Mouse (Mus musculus) left cerebral cortex, adult 8-10 months (tissue): ENCODE data around the gene 4931428F04Rik. TPM values are rescaled to one million over a fixed set of nuclear protein-coding genes. Genes with fewer than 3 reads are reported as not detected.

Source experiments
- DNase-seq, 2 experiments: peaks; one replicate each; pipeline ENCODE4 v3.0.0; 2022; ENCODE audit warnings: low spot score in 2 of 2
- total RNA-seq, 4 experiments: library from RNA; stranded (reverse); gene quantifications; 2 replicates each; pipeline ENCODE4 v1.2.4; 2022

Gene 4931428F04Rik
- total RNA-seq, 4 experiments from 2014 or later = 22.0 to 26.7 (median 24.2) TPM

DNA sequence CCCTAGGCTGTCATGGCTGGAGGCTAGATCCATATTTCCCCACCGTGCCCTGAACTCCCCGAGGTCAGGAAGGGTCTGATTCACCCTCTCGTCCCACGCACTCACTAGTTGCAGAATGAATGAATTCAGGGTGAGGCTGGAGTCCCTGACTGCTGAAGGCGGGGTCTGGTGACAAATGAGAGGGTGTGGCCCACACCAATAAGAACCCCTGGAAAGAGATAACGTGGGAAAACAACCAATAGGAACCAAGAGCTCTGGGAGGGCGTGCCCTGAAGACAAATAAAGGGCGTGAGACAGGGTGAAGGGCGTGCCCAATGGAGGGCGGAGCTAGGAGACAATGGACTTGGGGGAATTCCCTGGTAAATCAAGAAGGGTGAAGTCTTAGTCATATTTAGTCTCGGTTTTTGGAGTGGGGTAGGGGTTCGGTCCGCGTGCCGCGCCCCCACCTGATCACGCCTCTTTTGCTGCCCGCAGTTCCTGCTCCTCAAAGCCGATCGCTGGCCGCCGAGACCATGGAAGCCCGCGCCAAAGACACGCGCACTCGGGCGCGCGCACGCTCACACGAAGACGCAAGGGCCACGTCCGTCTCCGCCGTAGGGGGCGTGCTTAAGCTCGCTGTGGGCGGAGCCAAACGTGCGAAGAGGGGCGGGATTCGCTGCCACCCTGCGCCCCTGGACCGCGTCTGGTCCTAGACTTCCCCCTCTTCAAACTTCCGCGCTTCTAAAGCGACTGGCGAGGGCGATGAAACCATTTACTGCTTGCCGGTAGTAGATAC, 519 bp downstream of the 4931428F04Rik start:
- peak; percentile 92 to 93 for DNase-seq

DNA sequence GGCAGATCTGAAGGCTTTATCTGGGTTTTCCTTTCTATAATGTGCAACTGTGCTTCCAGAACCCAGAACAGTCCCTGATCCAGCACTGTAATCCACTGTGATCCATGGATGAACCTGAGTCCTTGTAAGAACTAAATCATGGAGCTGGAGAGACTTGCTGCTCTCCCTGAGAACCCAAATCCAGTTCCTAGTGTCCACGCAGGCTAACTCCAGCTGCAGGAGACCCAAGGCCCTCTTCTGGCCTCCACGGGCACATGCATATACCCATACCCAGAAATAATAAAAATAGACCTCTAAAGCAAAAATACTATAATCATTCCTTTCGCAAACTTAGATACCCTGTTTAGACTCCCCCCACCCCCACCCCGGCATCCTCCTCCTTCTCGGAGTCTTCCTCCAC, 1.4 kb downstream of the 4931428F04Rik start:
- DNase-seq = no peak

DNA sequence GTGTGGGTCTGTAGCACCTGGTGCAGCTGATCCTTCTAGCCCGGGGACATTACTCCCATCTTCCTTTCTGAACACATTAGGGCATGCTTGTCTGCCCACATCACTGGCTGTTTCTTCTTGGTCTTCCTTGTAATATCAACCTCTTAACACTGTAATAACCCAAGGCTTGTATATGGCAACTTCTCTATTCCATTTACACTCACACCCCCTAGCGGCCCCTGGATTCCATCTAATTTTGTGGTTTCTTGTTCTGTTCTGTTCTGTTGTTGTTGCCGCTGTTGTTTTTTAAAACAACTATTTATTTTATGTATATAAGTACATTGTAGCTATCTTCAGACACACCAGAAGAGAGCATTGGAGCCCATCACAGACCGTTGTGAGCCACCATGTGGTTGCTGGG, 2.8 kb downstream of the 4931428F04Rik start:
- no peak for DNase-seq

DNA sequence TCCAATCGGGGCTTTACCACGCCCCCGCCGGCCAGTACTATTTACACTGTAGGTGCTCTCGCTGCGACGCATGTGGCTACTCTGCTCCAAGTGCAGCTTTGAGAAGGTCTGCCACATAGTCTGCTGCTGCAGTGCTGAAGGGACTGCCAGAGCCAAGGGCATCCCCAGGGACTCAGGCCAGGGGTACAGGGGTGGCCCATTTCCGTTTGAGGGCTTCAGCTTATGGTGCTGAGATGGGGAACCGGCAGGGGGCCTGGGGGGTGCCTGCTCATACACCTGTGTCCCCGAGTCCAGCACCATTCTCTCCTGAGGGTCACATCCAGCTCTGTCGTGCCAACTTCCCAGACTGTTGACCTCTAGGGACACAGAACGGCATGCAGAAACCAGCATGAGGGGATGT, 4.2 kb downstream of the 4931428F04Rik start:
- DNase-seq = no peak

DNA sequence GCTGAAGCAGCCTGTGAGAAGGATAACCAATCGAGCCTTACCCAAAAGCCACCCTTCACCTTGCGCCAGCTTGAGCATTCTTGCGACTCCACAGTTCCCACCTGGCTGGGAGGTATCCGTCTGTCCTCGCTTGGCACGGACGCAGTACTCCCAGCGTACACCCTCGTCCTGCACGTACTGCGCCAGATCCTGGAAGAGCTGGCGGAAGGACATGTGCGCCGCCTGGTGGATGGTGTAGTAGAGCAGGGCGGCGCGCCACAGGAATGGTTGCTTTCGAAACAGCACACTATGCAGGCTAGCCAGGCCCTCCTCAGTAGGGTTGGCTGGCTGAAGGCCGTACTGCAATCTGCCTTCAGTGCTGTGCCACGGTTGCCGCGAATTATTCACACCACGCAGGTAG, 6.6 kb downstream of the 4931428F04Rik start:
- no peak for DNase-seq

DNA sequence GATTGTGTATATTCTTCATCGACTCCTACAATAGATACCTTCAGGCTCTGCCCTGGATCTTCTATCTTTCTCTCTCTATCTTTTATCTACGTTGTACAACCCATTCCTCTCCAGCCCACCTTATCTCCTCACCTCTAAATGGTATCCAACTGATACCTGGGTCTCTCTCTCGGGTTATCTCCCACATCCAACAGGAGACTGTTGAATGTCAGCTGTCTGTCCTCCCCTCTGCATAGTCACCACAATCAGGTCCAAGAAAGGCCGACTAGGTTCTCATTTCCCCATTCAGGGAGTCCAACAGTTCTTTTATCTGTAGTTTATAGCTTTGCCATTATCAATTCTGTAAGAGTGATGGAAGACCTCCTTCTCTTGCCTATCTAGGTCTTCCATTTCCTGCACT, 7.4 kb downstream of the 4931428F04Rik start:
- DNase-seq = no peak

DNA sequence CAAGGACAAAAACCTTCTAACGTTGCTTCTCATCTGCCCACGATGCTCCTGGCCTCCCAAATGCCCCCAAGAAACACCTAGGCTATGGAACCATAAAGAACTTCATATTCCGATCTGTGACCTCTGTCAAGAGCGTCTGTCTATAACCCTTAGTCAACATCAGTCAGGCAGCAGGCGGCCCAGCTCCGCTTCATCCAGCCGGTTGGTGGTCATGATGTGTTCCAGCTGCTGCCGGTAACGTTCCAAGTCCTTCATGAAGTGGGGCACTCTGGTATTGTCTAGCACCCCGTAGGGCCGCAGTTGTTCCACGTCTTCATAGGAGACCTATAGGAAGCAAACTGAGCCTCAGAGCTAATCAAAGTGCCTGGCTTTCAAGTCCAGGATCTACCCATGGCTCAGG, 7.8 kb downstream of the 4931428F04Rik start:
- DNase-seq = no peak

DNA sequence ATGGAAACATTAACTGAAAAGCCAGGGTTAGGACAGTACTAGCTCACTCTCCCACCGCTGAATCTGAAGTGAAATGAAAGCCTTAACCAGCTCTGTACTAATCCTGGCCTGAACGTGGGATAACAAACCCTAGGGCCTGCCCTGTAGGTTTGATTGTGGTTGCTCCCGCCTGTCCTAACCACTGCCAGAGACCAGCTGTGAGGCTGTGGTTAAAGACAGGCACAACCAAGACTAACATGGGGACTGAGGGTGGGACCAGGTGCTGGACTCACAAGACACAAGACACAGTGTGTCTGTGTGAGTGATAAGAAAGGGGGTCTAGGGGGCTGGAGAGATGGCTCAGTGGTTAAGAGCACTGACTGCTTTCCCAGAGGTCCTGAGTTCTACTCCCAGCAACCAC, 9.1 kb downstream of the 4931428F04Rik start:
- DNase-seq = no peak

DNA sequence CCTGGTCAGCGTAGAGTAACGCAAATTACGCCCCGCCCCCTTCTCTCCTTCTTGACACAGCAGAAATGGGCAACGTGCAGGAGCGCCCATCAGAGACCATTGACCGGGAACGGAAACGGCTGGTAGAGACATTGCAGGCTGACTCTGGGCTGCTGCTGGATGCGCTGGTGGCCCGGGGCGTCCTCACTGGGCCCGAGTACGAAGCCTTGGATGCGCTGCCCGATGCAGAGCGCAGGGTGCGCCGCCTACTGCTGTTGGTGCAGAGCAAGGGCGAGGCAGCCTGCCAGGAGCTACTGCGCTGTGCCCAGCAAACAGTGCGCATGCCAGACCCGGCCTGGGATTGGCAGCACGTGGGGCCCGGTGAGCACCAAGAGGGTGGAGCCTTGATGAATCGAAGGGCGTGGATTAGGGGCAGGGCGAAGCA, 10.7 kb downstream of the 4931428F04Rik start:
- peak; percentile 77 to 88 for DNase-seq

DNA sequence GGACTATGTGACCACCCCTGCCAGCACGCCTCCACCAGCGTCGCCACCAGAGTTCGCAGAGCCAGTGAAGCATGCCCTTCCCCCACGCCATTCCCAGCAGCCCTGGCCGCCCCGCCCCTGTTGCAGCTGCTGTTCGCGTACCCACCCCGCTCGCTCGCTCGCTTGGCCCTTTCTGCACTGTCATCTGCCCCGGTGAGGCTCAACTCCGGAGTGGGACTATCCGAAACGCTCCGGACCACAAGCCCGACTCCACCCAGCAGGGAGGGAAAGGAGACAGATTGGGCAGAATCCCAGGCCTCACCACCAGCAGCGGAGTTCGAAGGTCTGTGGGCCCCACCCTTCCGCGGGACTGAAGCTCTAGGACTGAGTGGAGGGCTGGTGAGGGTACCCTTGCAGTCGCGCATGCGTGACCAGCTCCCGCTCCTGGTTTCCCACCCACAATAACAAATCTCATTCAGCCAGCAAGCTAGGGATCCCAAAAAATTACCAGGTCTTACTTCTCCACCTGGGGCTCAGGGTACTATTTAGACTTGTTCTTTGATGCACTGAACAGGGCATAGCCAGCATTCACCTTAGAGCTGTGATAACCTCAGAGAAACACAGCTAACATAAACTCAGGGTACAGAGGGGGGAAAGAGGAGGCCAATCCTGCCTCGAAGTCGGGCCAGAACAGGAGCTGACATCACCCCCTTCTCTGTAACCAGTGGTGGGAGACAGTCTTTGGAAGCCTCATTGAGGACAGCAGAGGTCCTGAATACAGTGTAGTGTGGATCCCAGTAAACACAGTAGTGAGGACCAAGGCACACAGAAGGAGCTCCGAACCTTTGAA, 13.2 kb downstream of the 4931428F04Rik start:
- no peak for DNase-seq

DNA sequence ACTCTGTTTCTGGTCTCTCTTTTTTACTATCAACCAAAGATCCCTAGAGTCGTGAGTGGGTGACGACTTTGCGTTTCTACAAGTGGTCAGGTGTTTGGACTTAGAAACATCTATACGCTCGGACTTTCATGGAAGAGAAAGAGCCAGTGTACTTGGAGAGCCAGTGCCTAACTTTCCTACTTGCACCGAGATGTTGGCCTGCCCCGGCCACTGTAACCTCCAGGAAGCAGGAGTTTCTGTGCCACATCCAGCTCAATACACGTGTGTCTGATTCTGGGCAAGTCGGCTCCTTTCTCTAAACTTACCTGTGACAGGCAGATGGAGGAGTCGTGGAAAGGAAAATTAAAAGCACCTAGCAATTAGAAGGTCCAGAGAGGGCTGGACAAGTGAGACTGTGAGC, 13.8 kb downstream of the 4931428F04Rik start, which contains the start of gene Nol3:
Gene Nol3, plus strand, starts transcription at position 301 of the 400 bp plus-strand sequence.
- no peak for DNase-seq

DNA sequence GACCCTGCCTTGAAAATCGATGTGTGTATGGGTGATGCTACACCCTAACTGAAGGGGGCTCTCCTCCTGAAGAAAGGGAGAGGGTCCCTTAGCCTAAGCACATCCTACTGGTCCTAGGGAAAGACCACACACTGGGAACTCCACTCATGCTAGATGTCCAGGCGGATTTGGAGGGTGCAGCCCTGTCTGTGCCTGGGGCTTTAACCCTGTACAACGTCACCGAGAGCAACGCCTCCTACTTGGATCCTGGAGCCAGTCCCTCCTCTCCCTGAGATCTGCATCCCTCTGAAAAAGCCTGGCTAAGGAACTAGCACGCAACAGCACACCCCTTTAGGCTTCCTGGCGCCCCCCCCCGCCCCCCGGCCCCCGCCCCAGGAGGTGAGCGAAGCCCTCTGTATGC, 14.3 kb downstream of the 4931428F04Rik start:
- no peak for DNase-seq

DNA sequence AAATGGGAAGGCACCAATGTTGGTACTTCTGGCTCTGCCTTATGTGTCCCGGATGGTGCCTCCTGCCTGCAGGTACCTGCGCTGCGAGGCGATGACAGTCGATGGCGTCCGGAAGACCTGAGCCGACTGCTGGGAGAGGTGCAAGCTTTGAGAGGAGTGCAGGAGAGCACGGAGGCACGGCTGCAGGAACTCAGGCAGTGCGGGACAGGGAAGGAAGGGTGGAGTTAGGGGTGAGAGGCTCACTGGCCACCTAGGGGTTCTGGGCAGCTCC, 18.8 kb downstream of the 4931428F04Rik start:
- DNase-seq = no peak

DNA sequence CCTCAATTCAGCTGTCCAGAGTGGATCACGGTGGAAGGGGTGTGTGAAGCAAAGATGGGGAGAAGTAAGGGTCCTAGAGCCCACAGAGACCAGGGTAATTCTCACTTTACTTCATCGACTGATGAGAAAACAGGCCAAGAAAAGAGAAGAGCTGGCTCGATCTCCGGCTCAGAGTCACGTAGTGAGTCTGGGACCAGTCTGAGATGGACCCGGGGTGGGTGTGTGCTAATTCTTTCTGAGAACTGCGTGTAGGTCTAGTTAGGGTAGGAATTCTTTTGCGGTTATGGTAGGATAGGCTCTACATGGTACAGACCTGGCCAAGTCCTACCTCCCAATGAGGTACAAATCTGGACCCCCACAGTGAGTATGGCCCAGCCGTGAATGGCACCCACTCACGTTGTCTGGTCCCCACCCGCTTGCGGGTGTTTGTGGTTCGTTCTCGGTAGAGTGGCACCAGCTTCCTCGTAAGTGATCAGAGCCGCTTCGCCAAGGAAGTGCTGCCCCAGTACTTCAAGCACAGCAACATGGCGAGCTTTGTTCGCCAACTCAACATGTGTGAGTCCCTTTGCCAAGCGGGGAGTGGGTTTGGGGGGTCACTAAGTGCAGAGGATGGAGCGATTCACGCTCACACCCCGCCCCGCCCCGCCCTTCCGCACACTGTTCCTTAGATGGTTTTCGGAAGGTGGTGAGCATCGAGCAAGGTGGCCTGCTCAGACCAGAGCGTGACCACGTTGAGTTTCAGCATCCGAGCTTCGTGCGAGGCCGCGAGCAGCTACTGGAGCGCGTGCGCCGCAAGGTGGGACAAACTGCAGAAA, 19.4 kb downstream of the 4931428F04Rik start:
- no peak for DNase-seq

DNA sequence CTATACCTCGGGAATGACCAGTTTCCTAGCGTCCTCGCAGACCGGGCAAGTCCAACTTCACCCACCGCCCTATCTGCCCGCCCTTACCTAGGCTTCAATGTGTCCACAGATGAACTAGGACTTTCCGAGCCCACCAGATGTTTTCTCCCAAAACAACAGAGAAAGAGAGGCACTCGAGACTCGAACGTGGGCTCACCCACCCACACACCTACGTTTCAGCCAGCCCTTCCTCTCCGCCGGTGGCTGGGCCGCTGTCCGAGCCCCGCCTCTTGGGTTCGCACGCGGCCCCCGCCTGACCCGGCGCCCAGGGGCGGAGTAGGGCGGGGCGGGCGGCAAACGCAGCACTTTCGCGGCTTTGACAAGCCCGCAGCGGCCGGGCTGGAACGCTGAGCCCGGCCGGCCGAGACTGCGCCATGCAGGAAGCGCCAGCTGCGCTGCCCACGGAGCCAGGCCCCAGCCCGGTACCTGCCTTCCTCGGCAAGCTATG, 20.2 kb downstream of the 4931428F04Rik start, which contains the start of gene Hsf4:
Gene Hsf4, plus strand, starts transcription at position 341 of the 487 bp plus-strand sequence.
- DNase-seq = peak in 1 of 2 experiments; percentile 67

DNA sequence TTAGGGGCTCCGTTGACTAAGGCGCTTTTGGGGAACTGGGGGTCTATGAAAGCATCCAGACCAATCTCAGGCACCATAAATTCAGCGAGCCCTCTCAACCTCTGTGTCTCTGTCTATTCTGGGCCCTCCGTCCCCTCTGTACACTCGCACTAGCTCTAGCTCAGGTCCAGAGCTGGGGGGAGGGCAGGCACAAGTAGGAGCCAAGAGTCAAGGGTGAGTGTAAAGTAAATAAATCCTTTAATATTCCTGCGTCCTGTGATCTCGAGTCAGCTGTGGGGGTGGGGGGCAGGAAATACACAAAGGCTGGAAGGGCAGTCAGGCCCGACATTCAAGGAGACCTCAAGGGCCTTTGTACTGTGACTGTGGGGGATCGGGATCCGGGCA, 20.6 kb downstream of the 4931428F04Rik start:
- DNase-seq = no peak

DNA sequence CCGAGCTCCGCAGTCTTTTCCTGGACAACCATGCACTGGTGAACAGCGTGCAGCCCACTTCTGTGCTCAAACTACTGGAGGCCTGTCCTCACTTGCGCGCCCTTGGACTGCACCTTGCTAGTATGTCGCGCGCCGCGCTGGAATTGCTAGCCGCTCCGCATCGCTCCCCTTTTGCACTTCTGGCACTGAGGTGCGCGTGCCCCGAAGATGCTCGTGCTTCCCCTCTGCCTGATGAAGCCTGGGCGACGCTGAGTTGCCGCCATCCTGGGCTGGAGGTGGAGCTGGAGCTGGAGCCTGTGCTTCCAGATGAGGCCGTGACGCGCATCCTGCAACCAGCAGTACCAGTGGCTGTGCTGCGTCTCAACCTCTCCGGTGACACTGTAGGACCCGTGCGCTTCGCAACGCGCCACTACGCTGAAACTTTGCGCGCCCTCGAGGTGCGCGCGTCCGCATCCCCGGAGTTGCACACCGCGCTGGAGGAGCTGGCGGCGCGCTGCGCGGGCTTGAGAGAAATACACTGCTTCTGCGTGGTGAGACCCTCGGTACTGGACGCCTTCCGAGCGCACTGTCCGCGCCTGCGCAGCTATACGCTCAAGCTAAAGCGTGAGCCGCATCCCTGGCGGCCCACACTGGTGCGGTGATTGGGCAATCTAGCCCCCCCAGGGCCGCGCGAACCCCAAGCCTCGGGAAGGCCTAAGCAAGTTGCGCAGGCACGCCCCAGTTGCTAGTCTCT, 21.2 kb downstream of the 4931428F04Rik start:
- DNase-seq = peak in 1 of 2 experiments; percentile 89

DNA sequence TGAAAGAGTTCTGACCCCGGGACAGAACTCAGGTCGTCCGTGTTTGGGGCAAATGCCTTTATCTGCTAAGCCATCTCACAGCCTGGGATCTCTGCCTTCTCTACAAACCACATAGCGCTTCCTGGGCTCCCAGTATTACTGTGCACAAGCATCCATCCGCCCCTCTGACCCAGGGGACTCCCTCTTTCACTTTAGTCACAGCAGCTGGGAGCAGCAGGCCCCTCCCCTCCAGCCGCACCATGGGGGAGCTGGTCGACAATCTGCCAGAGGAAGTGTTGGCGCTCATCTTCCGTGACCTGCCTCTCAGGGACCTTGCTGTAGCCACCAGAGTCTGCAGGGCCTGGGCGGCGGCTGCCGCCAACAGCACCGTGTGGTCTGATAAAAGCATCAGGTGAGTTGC, 22.9 kb downstream of the 4931428F04Rik start:
- no peak for DNase-seq

DNA sequence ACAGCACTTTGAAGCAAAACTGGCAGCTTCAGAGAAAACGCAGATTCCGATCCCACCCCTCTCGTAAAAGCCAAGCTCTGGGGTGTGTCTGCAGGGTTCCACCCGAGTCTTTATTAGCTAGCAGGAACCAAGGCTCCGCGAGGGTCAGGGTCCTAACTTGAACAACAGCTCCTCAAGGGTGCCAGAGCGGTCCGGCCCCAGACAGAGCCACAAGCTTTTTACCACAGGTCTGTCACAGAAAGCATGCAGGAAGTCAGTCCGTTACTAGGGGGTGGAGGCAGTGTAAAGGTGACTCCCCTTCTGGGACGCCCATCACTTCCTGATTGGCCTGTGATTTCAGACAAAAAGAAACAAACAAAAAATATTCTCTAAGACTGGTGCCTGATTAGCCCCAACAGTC, 24.5 kb downstream of the 4931428F04Rik start:
- no peak for DNase-seq

DNA sequence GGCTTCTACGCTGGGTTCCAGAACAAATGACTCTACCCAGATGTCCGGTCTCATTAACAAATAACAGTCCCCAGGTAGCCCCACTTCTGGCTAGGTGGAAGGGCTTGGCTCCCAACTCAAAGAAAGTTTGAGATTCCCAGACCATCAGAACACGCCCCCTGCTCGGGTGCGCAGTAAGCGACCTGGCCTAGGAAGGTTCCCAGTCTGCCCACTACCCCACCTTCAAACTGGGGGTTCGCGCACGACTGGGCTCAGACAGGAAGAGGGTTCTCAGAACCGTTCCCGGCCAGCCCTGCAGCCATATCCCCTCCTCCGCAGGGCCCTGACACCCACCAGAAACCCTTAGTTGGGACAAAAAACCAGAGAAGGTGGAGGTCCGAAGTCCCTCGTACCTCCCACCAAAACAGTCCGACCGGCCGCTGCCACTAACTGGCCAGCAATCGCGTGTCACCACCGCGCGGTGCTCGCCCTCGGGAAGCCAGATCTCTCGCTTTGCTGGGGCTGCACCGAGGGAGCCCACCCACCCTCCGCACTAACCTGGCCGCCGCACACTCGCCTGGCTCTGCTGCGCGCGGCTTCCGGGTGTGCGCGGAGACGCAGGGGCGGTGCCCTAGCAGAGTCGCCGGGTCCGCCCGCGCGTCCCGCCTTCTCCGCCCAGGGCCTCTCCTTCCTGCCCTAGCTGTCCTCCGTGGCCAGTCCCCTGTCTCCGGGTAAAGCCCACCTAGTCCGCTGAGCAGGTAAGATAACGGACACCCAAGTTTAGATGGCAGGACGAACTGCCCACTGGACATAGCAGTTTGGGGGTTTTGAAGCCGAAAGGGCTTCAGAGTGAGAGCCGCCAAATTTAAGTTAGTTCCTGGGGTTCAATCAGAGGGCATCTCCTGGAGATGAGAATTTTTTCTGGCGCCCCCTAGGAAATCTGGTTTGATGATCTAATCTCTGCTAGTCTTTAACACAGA, 25.4 kb downstream of the 4931428F04Rik start, which contains the start of the genes Tradd and Fbxl8:
Gene Tradd, minus strand, starts transcription at position 586 of the 959 bp plus-strand sequence.
Gene Fbxl8, plus strand, starts transcription at position 625 of the 959 bp plus-strand sequence.
- no peak for DNase-seq
